Mouse (Mus musculus): ENCODE data around the gene Fbxo17.

GRCm38 (mm10) chr7:28741368-28741708 lies 24.7 kb downstream of the Fbxo17 start:
- TF ChIP-seq POLR2AphosphoS2 (IDR thresholded peaks at IDR 0.05; ENCODE audit: low read depth, low read length) (no peak), KAT2A (IDR thresholded peaks at IDR 0.05; ENCODE audit: insufficient replicate concordance, low read length) (no peak), EP300 (IDR thresholded peaks at IDR 0.05; ENCODE audit: low read length) (no peak), MAZ (IDR thresholded peaks at IDR 0.05; ENCODE audit: low read depth, low read length) (no peak), NELFE (IDR thresholded peaks at IDR 0.05; ENCODE audit: low read depth, low read length) (no peak), POLR2A (IDR thresholded peaks at IDR 0.05; ENCODE audit: low read depth, low read length) (no peak), USF1 (IDR thresholded peaks at IDR 0.05; ENCODE audit: low read depth, low read length) (no peak), JUND (conservative IDR thresholded peaks at IDR 0.05; ENCODE audit: low read depth, low read length) (no peak), SMC3 (IDR thresholded peaks at IDR 0.05; ENCODE audit: low read depth, low read length) (no peak), RCOR1 (conservative IDR thresholded peaks at IDR 0.05; ENCODE audit: low read depth, low read length) (no peak), IRF4 (IDR thresholded peaks at IDR 0.05; ENCODE audit: low read depth, low read length) (no peak), MEF2A (IDR thresholded peaks at IDR 0.05; ENCODE audit: borderline replicate concordance, low read depth, low read length) (no peak)
